Mouse (Mus musculus): Measurements from ENCODE around the gene Myzap.

Gene Myzap

DNA sequence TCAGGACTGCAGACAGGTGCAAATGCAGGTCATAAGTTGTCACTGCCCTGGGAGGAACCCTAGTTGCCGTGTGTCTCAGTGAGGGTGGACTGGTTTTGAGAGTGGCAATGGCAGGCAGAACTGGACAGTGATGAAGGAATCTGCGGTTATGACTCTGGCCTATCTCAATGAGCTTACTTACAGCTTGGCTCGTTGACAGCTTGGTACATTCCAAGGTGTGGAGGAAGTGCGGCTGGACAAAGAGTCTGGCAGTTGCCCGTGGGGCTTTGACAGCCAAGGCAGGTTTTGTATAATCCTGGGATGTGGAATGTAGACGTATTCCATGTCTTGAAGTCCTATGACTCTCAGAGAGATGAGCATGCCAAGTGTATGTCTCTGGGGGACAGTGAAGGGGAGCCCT lies 16.9 kb upstream of the Myzap start:
- in situ Hi-C loops (cut with MboI; ENCODE audit: low pct_unique_long_range_greater_than_20kb in 1 of 2, low sequenced_read_pairs in 2 of 2, unreplicated experiment in 1 of 2): no loop called here

DNA sequence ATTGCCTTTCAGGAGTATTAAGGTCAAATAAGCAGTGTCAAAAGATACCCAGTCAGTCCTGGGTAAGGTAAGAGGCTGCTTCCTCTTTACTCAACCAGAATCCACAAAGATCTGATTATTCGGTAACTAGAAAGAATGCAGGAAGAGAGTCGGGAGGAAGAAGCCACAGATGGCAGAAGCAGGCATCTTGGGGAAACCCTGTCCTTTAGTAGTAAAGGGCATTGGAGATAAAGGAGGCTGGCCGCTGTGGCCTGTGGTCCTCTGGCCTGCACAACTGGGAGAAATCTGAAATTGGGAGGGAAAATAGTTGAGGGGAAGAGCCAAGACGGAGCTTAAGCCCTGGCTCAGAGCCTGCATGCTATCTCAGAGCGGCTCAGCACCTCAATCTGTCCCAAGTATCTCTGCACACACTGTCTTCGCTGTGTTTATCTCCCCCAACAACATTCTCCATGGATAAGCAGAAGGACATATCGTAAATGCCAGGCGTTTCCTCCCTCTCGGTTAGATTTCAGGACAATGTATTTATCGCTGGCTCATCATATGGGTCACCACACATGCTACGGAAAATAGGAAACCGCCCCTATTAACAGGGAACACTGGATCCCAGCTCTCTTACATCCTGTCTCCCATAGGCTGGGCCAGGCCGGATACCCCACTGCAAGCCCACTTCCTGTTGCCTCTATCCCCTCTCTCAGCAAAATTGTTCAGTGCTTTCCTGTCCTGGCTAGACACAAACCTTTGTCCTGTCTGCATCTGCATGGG lies 14.3 kb upstream of the Myzap start:
- in situ Hi-C loops (cut with MboI; ENCODE audit: low pct_unique_long_range_greater_than_20kb in 1 of 2, low sequenced_read_pairs in 2 of 2, unreplicated experiment in 1 of 2): no loop called here

DNA sequence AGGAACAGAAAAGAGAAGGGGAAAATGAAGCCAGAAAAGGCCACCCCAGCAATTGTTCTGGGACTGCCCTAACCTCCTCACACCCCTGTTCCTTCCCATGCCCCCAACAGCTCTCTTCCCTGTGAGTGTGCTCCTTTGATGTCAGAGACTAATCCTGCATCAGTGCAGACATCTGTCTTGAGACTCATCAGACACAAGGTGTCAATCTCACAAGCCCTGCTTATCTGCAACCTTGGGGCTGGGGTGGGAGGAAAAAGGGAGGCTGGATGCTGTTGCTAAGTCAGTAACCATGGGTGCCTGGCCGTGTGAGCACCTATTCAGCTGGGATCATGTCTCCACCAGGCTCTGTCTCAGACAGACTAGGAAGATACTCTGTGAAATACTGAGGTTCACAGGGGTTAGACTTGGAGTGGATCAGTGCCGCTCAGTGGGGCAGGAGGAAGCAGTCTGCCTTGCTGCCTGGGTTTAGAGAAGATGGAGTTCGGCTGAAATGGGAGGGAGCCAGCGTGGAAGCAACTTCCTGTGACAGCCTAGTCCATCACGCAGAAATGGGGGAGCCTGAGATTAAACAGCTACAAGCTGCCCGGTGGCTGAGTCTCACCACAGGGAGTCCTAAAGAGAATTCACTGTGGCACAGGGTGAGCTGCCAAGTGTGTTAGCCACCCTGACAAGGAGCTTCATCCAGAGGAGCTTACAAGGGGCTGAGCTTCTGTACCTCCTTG lies 12.9 kb upstream of the Myzap start:
- in situ Hi-C loops (cut with MboI; ENCODE audit: low pct_unique_long_range_greater_than_20kb in 1 of 2, low sequenced_read_pairs in 2 of 2, unreplicated experiment in 1 of 2): no loop called here

DNA sequence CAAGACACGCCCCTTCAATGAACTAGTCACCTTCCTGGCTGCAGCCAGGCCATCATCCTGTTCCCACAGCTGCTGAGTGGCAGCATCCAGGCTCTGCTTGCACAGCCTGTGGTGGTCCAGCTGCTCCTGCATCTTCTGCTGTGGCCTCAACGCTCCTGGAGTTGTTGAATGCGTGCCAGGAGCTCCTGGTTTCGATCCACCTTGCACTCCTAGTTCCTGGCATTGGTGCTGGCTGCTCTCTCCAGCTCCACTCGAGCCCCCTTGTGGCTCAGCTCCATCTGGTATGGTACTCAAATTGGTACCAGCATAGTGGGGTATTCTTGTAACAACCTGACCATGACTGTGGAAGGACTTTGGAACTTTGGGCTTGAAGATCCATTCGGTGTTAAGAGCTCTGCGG lies 7.7 kb upstream of the Myzap start:
- in situ Hi-C loops (cut with MboI; ENCODE audit: low pct_unique_long_range_greater_than_20kb in 1 of 2, low sequenced_read_pairs in 2 of 2, unreplicated experiment in 1 of 2): no loop called here

GRCm38 (mm10) chr9:71596888-71597287 lies 4.7 kb upstream of the Myzap start:
- in situ Hi-C loops (cut with MboI; ENCODE audit: low pct_unique_long_range_greater_than_20kb in 1 of 2, low sequenced_read_pairs in 2 of 2, unreplicated experiment in 1 of 2): no loop called here

- in situ Hi-C loops (cut with MboI; ENCODE audit: low pct_unique_long_range_greater_than_20kb in 1 of 2, low sequenced_read_pairs in 2 of 2, unreplicated experiment in 1 of 2): no loop called here
These were observed 571 bp upstream of the Myzap start for GRCm38 (mm10) chr9:71592577-71593285.

GRCm38 (mm10) chr9:71591106-71591505 lies 1.1 kb downstream of the Myzap start:
- in situ Hi-C loops (cut with MboI; ENCODE audit: low pct_unique_long_range_greater_than_20kb in 1 of 2, low sequenced_read_pairs in 2 of 2, unreplicated experiment in 1 of 2): no loop called here

GRCm38 (mm10) chr9:71589771-71590170 lies 2.4 kb downstream of the Myzap start:
- in situ Hi-C loops (cut with MboI; ENCODE audit: low pct_unique_long_range_greater_than_20kb in 1 of 2, low sequenced_read_pairs in 2 of 2, unreplicated experiment in 1 of 2): no loop called here

GRCm38 (mm10) chr9:71588930-71589592 lies 3.1 kb downstream of the Myzap start:
- in situ Hi-C loops (cut with MboI; ENCODE audit: low pct_unique_long_range_greater_than_20kb in 1 of 2, low sequenced_read_pairs in 2 of 2, unreplicated experiment in 1 of 2): no loop called here

GRCm38 (mm10) chr9:71586408-71586807 lies 5.8 kb downstream of the Myzap start:
- in situ Hi-C loops (cut with MboI; ENCODE audit: low pct_unique_long_range_greater_than_20kb in 1 of 2, low sequenced_read_pairs in 2 of 2, unreplicated experiment in 1 of 2): no loop called here

DNA sequence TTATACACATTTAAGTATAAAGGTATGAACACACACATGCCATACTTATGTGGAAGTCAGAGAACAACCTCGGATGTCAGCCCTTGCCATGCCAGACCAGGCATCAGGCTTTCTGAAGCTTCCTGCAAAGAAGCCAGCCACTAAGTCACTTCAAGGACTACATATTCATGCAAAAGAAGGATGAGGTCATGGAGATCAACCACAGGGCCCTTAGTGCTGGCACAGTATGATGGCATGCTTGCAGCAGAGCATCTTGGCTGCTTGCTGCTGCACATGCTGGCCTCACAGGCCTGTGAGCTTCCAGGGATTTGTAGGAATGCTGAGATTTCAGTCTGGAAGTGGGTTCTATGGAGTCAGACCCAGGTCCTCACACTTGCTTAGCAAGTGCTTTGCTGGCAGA lies 9.4 kb downstream of the Myzap start:
- in situ Hi-C loops (cut with MboI; ENCODE audit: low pct_unique_long_range_greater_than_20kb in 1 of 2, low sequenced_read_pairs in 2 of 2, unreplicated experiment in 1 of 2): no loop called here

DNA sequence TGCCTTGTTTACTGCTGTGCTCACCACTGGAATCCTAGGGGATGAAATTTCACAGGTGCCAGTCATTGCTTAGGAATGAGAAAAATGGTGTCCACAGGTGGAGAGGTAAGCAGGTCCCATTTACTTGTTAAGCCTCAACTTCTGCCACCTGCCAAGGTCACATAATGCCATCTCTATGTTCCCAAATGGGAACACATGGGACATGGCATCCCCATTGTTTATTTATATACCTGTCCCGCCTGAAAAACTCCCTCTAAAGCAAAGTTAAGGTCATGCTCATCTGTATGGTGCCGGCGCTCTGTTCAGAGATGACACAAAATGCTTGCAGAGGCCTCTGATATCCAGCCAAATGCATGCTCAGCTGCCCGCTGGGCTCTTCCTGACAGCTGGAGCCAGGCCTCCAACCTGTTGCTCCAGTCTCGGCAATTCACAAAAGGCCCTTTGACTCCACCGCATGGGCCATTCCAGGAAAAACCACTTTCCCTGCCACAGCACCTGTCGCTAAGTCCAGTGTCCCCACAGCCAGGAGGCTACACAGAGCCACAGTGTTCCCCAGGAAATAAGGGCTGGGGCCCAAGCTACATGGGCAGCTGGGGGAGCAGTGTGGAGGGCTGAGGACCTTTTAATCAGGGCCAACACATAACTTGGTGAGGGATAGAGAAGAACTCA lies 13.1 kb downstream of the Myzap start:
- in situ Hi-C loops (cut with MboI; ENCODE audit: low pct_unique_long_range_greater_than_20kb in 1 of 2, low sequenced_read_pairs in 2 of 2, unreplicated experiment in 1 of 2): no loop called here

DNA sequence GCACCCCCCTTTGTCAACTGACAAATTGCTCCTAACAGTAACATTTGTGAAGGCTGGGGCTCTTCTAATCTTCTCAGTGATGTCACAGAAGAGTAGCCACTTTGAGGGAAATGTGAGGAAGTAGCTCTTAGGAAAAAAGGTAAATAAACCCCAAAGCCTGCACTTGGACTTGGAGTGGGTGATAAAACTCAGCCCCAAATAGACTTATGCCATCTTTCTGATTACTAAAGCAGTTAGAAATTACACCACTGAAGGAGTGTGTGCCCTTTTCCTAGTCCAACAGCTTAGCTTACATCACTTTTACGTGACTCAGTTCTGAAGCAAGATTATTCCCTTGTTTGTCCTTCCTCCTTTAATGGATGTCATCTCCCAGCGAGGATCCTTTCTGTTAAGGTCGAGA lies 17.7 kb downstream of the Myzap start:
- in situ Hi-C loops (cut with MboI; ENCODE audit: low pct_unique_long_range_greater_than_20kb in 1 of 2, low sequenced_read_pairs in 2 of 2, unreplicated experiment in 1 of 2): no loop called here

- in situ Hi-C loops (cut with MboI; ENCODE audit: low pct_unique_long_range_greater_than_20kb in 1 of 2, low sequenced_read_pairs in 2 of 2, unreplicated experiment in 1 of 2): no loop called here
These were observed 18.3 kb downstream of the Myzap start for GRCm38 (mm10) chr9:71573771-71574340.

- in situ Hi-C loops (cut with MboI; ENCODE audit: low pct_unique_long_range_greater_than_20kb in 1 of 2, low sequenced_read_pairs in 2 of 2, unreplicated experiment in 1 of 2): no loop called here
These were observed 21.0 kb downstream of the Myzap start for GRCm38 (mm10) chr9:71571150-71571633.

- in situ Hi-C loops (cut with MboI; ENCODE audit: low pct_unique_long_range_greater_than_20kb in 1 of 2, low sequenced_read_pairs in 2 of 2, unreplicated experiment in 1 of 2): no loop called here
These were observed 22.0 kb downstream of the Myzap start for GRCm38 (mm10) chr9:71570170-71570569.

- in situ Hi-C loops (cut with MboI; ENCODE audit: low pct_unique_long_range_greater_than_20kb in 1 of 2, low sequenced_read_pairs in 2 of 2, unreplicated experiment in 1 of 2): no loop called here
These were observed 23.7 kb downstream of the Myzap start for GRCm38 (mm10) chr9:71568323-71568942.

- in situ Hi-C loops (cut with MboI; ENCODE audit: low pct_unique_long_range_greater_than_20kb in 1 of 2, low sequenced_read_pairs in 2 of 2, unreplicated experiment in 1 of 2): no loop called here
These were observed 24.8 kb downstream of the Myzap start for GRCm38 (mm10) chr9:71567391-71567790.
